Mouse (Mus musculus) embryonic facial prominence, embryonic 12.5 days (tissue): Measurements from ENCODE around the gene Trak1. TPM values are rescaled to one million over a fixed set of nuclear protein-coding genes. Genes with fewer than 3 reads are reported as not detected.
"Not testable (repeated sequence)": the region's sequence is repeated elsewhere in the genome, so short reads cannot be mapped to it uniquely, and the experiment has no call there.

Experiments used
- ATAC-seq: fragments of 200-750 bp; cut with Nextera tagmentation; 2 replicates; pipeline ENCODE4 v1.8.0; 2017; ENCODE audit not compliant: insufficient number of reproducible peaks, insufficient read depth, low FRiP score, low TSS enrichment
- H3K27ac ChIP-seq: fragments of 300-500 bp; sonication (generic); 2 replicates; pipeline ENCODE4 v1.5.1; 2016; ENCODE audit warnings: mild to moderate bottlenecking
- H3K27me3 ChIP-seq: fragments of 300-500 bp; sonication (generic); 2 replicates; pipeline ENCODE4 v1.6.1; 2016; ENCODE audit warnings: mild to moderate bottlenecking, moderate library complexity
- H3K36me3 ChIP-seq: fragments of 300-500 bp; sonication (generic); 2 replicates; pipeline ENCODE4 v1.6.1; 2016; ENCODE audit warnings: mild to moderate bottlenecking
- H3K4me1 ChIP-seq: fragments of 300-500 bp; sonication (generic); 2 replicates; pipeline ENCODE4 v1.6.1; 2016
- H3K4me2 ChIP-seq: fragments of 300-500 bp; sonication (generic); replicated peaks from 2 replicates; pipeline ENCODE4 v1.6.1; 2016; ENCODE audit warnings: mild to moderate bottlenecking, moderate library complexity
- H3K4me3 ChIP-seq: fragments of 300-500 bp; sonication (generic); 2 replicates; pipeline ENCODE4 v1.5.1; 2016; ENCODE audit warnings: mild to moderate bottlenecking
- H3K9ac ChIP-seq: fragments of 300-500 bp; sonication (generic); 2 replicates; pipeline ENCODE4 v1.6.1; 2016; ENCODE audit warnings: mild to moderate bottlenecking, moderate library complexity
- H3K9me3 ChIP-seq: fragments of 300-500 bp; sonication (generic); 2 replicates; pipeline ENCODE4 v1.6.1; 2016; ENCODE audit warnings: mild to moderate bottlenecking, moderate library complexity
- WGBS: fragments of 180-500 bp; shearing (Covaris S2); methylation state at CpG from one replicate; pipeline ENCODE4 v1.1.7; 2016; 5-methylcytosine and 5-hydroxymethylcytosine counted together
- polyA plus RNA-seq: library from polyadenylated mRNA; unstranded; fragments of >200 nt; fragmentation: Nextera tagmentation; extraction: Ambion mirVana; gene quantifications from 2 replicates; pipeline ENCODE4 v1.2.1, GENCODE M21; 2016

Trak1 gene
- polyA plus RNA-seq, 1 experiment from 2014 or later = 20.0 TPM

DNA sequence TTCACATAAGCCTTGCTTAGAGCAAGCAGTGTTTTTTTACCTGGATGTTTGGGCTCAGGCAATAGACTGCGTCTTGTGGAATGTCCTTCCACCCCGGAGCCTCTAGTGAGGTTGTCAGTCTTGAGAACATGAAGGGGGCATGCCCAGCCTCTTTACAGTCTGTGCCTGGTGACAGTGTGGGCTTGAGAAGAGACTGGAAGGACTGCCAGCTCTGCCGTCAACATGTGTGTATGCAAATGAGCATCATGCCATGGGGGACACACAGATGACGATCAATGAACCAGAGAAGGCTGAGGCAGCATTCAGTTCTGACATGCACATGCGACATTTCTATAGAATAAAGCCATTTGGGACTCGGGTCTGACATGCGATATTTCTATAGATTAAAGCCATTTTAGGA is 132.3 kb downstream of the Trak1 start:
- 84% methylated on average over 7 of the region's 7 CpGs for WGBS
- Histone ChIP-seq H3K4me2 (no peak overlapping the region), H3K4me3 (no peak overlapping the region), H3K9ac (no peak overlapping the region), H3K4me1 (peaks cover 10% of the 10 kb centered on the region), H3K27ac (no peak overlapping the region), H3K27me3 (no peaks in the 10 kb centered on the region), H3K36me3 (0 out of 2 replicates have a peak, but pooled peaks cover 4% of the 10 kb centered on the region), H3K9me3 (no peaks in the 10 kb centered on the region)
- ATAC-seq = no peak

DNA sequence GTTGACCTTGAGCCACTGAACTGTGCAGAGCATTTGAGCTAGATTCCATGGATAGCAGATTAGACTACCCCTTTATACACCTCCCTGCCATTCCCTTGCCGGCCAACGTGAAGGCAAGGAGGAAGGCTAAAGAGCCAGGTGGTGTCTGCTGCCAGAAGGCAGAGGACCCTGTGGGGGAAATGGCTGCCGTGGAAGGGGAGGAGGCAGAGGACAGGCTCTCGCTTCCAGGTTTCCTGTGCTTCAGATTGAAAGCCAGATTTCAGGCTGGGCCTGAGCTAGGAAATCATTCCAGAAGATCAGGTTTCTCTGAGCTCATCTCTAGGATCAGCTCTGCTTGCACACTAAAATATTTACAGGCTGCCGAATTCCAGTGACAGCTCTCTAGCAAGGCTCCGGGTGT is 133.1 kb downstream of the Trak1 start:
- ATAC-seq = no peak
- H3K27me3 ChIP-seq = no peaks in the 10 kb centered on the region
- no peak overlapping the region for H3K4me2 ChIP-seq
- H3K4me1 ChIP-seq = peaks cover 10% of the 10 kb centered on the region
- H3K36me3 ChIP-seq = 0 out of 2 replicates have a peak, but pooled peaks cover 4% of the 10 kb centered on the region
- peak overlapping the region; percentile 10; the same call in 1 of the 2 replicates for H3K9ac ChIP-seq
- no peaks in the 10 kb centered on the region for H3K9me3 ChIP-seq
- WGBS = 45% methylated on average over 6 of the region's 6 CpGs
- no peak overlapping the region for H3K4me3 ChIP-seq
- peak overlapping the region; percentile 57; the same call in 1 of the 2 replicates for H3K27ac ChIP-seq

DNA sequence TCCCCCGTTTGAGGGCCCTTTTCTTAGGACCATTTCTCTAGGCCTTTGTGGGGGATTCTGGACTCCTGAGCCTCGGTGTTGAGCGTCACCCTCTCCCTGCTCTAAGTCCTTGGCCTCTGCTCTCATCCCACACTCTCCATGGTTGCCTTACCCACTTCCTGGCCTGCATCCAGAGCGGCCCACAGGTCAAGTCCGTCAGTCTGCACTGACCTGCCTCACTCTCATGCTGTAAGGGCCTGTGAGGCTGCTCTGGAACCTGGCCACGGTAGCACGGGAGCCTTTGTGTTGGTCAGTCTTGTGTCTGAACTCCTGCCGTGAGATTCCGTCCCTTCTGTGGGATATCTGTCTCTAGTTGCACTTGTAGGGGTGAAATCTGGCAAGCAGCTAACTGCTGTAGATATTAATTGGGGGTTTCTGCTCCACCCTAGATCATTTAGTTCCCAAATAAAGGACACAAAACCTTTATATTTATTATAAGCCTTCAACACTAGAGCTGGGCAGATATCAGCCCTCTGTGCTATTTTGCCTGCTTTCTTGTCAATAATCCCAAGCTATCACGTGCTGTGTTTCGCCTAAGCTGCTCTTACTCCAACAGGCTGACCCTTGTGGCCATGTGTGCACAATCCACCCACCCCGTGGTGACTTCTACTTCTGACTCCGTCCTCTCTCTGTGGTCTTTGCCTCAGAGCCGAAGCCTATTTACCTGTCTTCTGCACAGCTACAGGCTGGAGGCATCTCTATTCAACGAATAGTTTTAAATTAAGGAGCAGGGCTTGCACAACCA is 136.6 kb downstream of the Trak1 start:
- H3K9ac ChIP-seq = no peak overlapping the region
- 0 out of 2 replicates have a peak, but pooled peaks cover 4% of the 10 kb centered on the region for H3K36me3 ChIP-seq
- no peak overlapping the region for H3K27ac ChIP-seq
- peaks cover 15% of the 10 kb centered on the region for H3K4me1 ChIP-seq
- no peaks in the 10 kb centered on the region for H3K27me3 ChIP-seq
- no peak overlapping the region for H3K4me3 ChIP-seq
- no peaks in the 10 kb centered on the region for H3K9me3 ChIP-seq
- 81% methylated on average over 15 of the region's 15 CpGs for WGBS
- H3K4me2 ChIP-seq = no peak overlapping the region
- no peak for ATAC-seq

DNA sequence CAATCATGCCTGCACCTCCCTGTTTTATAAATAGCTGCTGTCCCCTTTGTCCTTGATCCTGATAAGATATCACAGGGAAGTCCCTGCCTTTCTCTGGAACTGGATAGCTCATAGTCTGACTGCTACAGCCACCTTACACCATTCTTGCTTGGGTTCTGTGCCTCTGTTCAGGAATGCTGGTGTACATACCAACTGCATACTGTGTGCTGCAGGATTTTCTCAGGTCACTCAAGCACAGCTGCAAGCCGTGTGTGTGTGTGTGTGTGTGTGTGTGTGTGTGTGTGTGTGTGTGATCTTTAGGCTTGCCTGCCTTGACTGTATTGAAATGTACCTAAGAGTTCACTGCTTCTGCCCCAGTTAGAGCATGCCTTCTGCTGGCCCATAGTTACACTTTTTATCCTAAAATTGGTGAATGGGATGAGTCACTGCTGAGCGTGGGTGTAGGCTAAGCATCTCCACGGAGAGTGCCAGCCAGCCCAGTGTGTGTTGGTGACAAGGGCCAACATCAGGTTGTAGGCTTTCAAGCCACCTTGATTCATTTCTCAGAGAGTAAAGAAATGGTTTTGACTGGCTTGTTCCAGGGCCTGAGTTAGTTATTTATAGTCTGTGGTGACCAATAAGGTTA is 138.1 kb downstream of the Trak1 start:
- H3K36me3 ChIP-seq = 0 out of 2 replicates have a peak, but pooled peaks cover 4% of the 10 kb centered on the region
- no peak overlapping the region for H3K27ac ChIP-seq
- no peak for ATAC-seq
- H3K4me2 ChIP-seq = no peak overlapping the region
- H3K9me3 ChIP-seq = no peaks in the 10 kb centered on the region
- no peak overlapping the region for H3K9ac ChIP-seq
- H3K4me1 ChIP-seq = peaks cover 5% of the 10 kb centered on the region
- no peak overlapping the region for H3K4me3 ChIP-seq
- 66% methylated on average over 3 of the region's 3 CpGs for WGBS
- H3K27me3 ChIP-seq = no peaks in the 10 kb centered on the region

DNA sequence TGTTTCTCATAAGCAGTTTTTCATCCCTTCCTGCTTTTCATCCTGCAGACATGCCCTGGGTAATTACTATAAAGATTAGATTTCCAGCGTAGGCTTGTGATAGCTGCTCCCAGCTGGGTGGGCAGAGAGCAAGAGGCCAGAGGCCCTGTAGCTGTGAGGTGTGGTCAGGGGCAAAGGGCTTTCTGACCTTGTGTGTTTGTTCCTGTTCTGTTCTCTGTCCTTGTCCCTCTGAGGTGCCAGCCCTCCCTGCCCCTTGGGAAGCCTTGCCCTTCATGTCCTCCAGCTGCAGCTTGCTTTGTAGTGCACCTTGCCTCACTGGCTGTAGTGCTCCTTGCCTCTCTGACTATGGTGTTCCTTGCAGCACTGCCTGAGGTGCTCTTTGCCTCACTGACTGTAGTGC is 139.2 kb downstream of the Trak1 start:
- WGBS = 17% methylated on average over 1 of the region's 1 CpGs

DNA sequence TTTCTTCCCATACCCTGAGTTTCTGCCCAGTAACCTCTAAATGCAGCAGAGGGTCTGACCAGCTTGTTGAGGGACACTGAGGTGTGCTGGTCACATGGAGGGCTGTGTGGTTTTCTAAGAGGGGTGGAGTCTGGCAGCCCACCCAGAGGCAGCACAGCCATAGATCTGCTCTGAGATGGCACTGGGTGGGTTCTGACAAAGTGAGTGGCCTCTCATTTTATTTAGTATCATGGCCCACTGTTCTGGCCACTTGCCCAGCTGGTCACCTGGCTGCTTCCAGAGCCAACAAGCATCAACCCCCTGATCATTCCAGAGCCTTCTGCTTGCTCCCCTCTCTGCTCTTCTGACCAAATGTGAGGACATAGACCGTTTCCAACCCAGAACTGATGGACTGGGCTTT is 144.8 kb downstream of the Trak1 start:
- Histone ChIP-seq H3K27ac (no peak overlapping the region), H3K9ac (no peak overlapping the region; the same call in 1 of the 2 replicates), H3K4me3 (no peak overlapping the region), H3K4me2 (no peak overlapping the region), H3K27me3 (no peaks in the 10 kb centered on the region), H3K4me1 (no peaks in the 10 kb centered on the region), H3K36me3 (peaks cover 32% of the 10 kb centered on the region), H3K9me3 (no peaks in the 10 kb centered on the region)
- WGBS = 74% methylated on average over 1 of the region's 1 CpGs
- ATAC-seq = no peak

More for the DNA sequence above, 139.2 kb downstream of the Trak1 start:
- no peak overlapping the region for H3K27ac ChIP-seq
- H3K4me1 ChIP-seq = peaks cover 5% of the 10 kb centered on the region
- H3K4me2 ChIP-seq = no peak overlapping the region
- no peak overlapping the region for H3K4me3 ChIP-seq
- no peaks in the 10 kb centered on the region for H3K9me3 ChIP-seq
- H3K27me3 ChIP-seq = no peaks in the 10 kb centered on the region
- H3K9ac ChIP-seq = no peak overlapping the region
- H3K36me3 ChIP-seq = 0 out of 2 replicates have a peak, but pooled peaks cover 5% of the 10 kb centered on the region
- ATAC-seq = no peak

DNA sequence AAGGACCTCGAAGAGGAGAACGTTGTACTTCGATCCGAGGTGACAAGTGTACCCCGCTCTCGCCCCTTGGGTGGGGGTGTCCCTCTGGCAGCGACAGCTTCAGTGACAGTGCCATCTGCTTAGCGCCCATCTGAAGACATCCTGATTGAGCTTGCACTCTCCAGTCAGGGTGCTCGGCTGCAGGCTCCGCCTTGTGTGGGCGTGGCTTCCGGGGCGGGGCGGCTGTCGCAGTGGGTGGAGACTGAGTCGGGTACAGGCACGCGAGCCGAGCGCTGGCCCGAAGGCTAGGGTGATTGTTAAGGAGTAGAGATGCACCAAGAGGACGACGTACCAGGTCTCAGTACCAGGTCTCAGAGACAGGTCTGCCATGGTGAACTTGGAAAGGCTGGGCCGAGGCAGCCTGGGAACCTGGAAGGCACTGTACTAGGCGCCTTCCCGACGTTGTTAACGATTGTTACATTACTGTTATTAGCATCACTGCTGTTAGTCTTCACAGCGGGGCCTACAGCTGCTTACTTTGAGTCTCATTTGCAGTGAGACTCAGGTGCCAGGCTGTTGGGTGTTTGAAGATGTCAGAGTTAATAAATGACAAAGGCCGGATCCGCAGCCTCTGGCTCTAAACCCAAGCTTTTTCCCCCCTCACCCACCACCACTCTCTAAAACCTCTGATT is 146.5 kb downstream of the Trak1 start:
- Histone ChIP-seq H3K27ac (no peak overlapping the region), H3K4me2 (no peak overlapping the region), H3K9ac (no peak overlapping the region), H3K36me3 (peaks cover 48% of the 10 kb centered on the region), H3K4me1 (no peaks in the 10 kb centered on the region), H3K9me3 (no peaks in the 10 kb centered on the region), H3K4me3 (no peak overlapping the region), H3K27me3 (no peaks in the 10 kb centered on the region)
- 67% methylated on average over 31 of the region's 31 CpGs for WGBS
- ATAC-seq = no peak

DNA sequence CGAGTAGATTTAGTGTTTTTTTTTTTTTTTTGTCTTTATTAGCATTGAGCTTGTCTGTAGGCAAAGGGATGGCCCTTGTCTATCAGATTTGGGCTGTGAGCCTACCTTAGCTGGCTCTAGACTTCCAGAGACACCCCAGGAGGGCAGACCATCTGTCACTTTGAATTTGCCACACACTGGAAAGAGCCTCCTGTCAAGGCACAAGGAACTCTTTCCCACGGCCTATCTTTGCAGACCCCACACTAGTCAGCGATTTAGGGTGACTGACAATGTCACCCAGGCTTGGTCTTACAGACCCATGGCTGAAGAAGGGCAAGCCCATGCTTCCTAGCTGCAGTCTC is 147.0 kb downstream of the Trak1 start:
- no peak overlapping the region for H3K27ac ChIP-seq
- no peak for ATAC-seq
- peaks cover 52% of the 10 kb centered on the region for H3K36me3 ChIP-seq
- H3K4me1 ChIP-seq = no peaks in the 10 kb centered on the region
- no peak overlapping the region for H3K9ac ChIP-seq
- WGBS = 79% methylated on average over 3 of the region's 3 CpGs
- H3K4me3 ChIP-seq = no peak overlapping the region
- no peaks in the 10 kb centered on the region for H3K27me3 ChIP-seq
- H3K9me3 ChIP-seq = no peaks in the 10 kb centered on the region
- H3K4me2 ChIP-seq = no peak overlapping the region

DNA sequence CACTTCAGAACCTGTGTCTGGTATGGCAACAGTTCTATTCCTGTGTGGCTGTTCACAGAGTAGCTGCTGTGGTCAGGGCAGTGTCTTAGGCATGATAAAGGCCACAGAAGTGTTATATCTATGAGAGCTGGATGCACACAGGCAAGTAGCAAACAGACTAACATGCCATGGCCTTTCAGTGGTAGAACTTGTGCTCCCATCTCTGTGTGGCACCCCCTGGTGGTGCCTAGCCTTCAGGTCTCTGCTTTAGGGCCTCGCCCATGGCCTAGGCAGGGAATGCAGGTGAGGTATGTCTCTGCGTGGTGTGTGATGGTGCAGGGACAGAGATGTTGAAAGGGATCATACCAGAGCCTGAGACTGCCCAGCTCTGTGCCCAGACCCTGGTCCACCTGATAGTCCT is 148.1 kb downstream of the Trak1 start:
- no peaks in the 10 kb centered on the region for H3K4me1 ChIP-seq
- peaks cover 61% of the 10 kb centered on the region for H3K36me3 ChIP-seq
- H3K27ac ChIP-seq = no peak overlapping the region
- WGBS = 81% methylated on average over 2 of the region's 2 CpGs
- no peak for ATAC-seq
- no peak overlapping the region for H3K4me2 ChIP-seq
- H3K4me3 ChIP-seq = no peak overlapping the region
- no peaks in the 10 kb centered on the region for H3K27me3 ChIP-seq
- H3K9ac ChIP-seq = no peak overlapping the region
- H3K9me3 ChIP-seq = no peaks in the 10 kb centered on the region

DNA sequence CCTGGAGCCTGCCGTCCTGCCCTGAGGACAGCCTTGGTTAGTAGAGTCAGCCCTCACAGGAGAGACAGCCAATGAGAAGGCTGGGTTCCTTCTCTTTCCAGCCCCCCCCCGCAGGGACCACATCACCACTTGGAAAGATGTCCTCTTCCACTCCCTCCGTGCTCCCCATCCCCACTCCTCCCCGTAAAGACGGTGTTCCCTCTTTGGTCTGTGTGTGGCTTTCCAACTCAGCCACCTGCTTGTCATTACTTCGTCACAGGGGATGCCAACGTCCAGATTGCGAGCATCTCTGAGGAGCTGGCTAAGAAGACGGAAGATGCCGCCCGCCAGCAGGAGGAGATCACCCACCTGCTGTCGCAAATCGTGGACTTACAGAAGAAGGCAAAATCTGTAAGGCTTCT is 149.1 kb downstream of the Trak1 start:
- H3K27me3 ChIP-seq = no peaks in the 10 kb centered on the region
- no peaks in the 10 kb centered on the region for H3K9me3 ChIP-seq
- WGBS = 85% methylated on average over 13 of the region's 13 CpGs
- no peak overlapping the region for H3K27ac ChIP-seq
- ATAC-seq = no peak
- no peak overlapping the region for H3K4me3 ChIP-seq
- H3K4me2 ChIP-seq = no peak overlapping the region
- H3K4me1 ChIP-seq = no peaks in the 10 kb centered on the region
- peaks cover 64% of the 10 kb centered on the region for H3K36me3 ChIP-seq
- no peak overlapping the region for H3K9ac ChIP-seq

DNA sequence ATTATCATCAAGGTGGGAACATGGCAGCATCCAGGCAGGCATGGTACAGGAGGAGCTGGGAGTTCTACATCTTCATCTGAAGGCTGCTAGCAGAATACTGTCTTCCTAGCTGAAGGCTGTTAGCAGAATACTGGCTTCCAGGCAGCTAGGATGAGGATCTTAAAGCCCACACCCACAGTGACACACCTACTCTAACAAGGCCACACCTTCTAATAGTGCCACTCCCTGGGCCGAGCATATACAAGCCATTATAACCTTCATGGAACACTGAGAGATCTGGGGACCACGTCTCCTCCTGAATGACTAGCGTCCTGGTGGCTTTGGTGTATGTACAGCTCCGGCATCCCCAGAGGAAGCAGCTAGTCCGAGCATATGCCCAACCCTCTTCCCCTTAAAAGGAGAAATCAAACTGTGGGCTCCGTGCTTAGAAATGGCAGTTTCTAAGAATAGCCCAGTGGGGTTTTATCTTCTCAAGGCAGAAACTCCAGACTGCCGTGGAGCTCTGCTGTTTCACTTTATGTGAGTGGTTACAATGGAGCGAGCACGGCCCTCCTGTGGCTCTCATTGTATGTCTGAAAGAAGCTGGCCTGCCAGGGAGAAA is 155.1 kb downstream of the Trak1 start:
- H3K27ac ChIP-seq, H3K9me3 ChIP-seq, H3K9ac ChIP-seq, H3K4me1 ChIP-seq, H3K4me3 ChIP-seq, H3K4me2 ChIP-seq, H3K27me3 ChIP-seq, ATAC-seq: not testable (repeated sequence)
- H3K36me3 ChIP-seq = peaks cover 60% of the 10 kb centered on the region
- WGBS = 74% methylated on average over 9 of the region's 9 CpGs
